17 mouse cellular contexts compared by ENCODE assay signal in genomic region chr10:73782945-73783344, GRCm38 (mm10).
DNase-seq lines count a peak whose midpoint lies in the region; ATAC-seq and TF ChIP-seq lines count a peak whose summit lies in the region.
"Had no signal": no experiment of that assay in that cellular context is flagged by ENCODE, and none has a peak within 500 bp of the region (broad histone marks: within the 10 kb centered on the region; RNA-seq: fewer than 3 reads in every experiment).

No protein-coding gene starts in this region.

- TF ChIP-seq POLR2A in lung, adult 2 months (IDR thresholded peaks at IDR 0.05; ENCODE audit: borderline replicate concordance, extremely low read depth, low read depth, low read length): no peak

- DNase-seq in cerebellum, postnatal 14 days: peak; percentile 4 to 9
- DNase-seq in lung, embryonic 14.5 days: peak; percentile 47
- DNase-seq in lung, adult 2 months: no peak
- DNase-seq in gastrocnemius, postnatal 10 days: peak; percentile 29
- DNase-seq in lung, postnatal 36 days: peak; percentile 19
- no peak for DNase-seq in layer of hippocampus, adult 9-11 months
- no peak for DNase-seq in urinary bladder, postnatal 10 days (ENCODE audit: low spot score)
- DNase-seq: adrenal gland, adult 2 months; cerebellum, adult 2 months; heart, postnatal 14 days; kidney, adult 11 months; kidney, postnatal 10 days had no signal

- TF ChIP-seq CTCF in lung, embryonic 14.5 days (IDR thresholded peaks at IDR 0.05; ENCODE audit: low read depth): no peak
- no peak for TF ChIP-seq CTCF in lung, adult 2 months (IDR thresholded peaks at IDR 0.05; ENCODE audit: insufficient read depth, low read length)

- H3K4me3 ChIP-seq in lung, embryonic 14.5 days (ENCODE audit: low read depth, low read length): no peak overlapping the region
- H3K4me3 ChIP-seq in lung, adult 2 months (replicated peaks; ENCODE audit: extremely low read depth, low read depth, low read length): no peak overlapping the region
- H3K4me3 ChIP-seq: embryonic facial prominence, embryonic 13.5 days; hindbrain, embryonic 15.5 days; limb, embryonic 15.5 days had no signal

- no peak overlapping the region for H3K4me2 ChIP-seq in lung, embryonic 14.5 days
- H3K4me2 ChIP-seq: embryonic facial prominence, embryonic 13.5 days; heart, embryonic 11.5 days; hindbrain, embryonic 15.5 days; limb, embryonic 15.5 days had no signal

- 45% methylated on average over 4 of the region's 4 CpGs for WGBS in lung, embryonic 14.5 days
- WGBS in lung, adult 2 months: 46% methylated on average over 4 of the region's 4 CpGs

- H3K9ac ChIP-seq in lung, embryonic 14.5 days: no peak overlapping the region
- H3K9ac ChIP-seq: embryonic facial prominence, embryonic 13.5 days; hindbrain, embryonic 15.5 days; limb, embryonic 15.5 days had no signal

- no peaks in the 10 kb centered on the region for H3K27me3 ChIP-seq in lung, embryonic 14.5 days (ENCODE audit: insufficient read depth, low read length)
- H3K27me3 ChIP-seq: embryonic facial prominence, embryonic 13.5 days; hindbrain, embryonic 15.5 days; limb, embryonic 15.5 days had no signal

- no peaks in the 10 kb centered on the region for H3K36me3 ChIP-seq in lung, embryonic 14.5 days (ENCODE audit: insufficient read depth)
- H3K36me3 ChIP-seq: embryonic facial prominence, embryonic 13.5 days; hindbrain, embryonic 15.5 days; limb, embryonic 15.5 days had no signal

- H3K4me1 ChIP-seq in lung, embryonic 14.5 days (ENCODE audit: insufficient read depth): no peaks in the 10 kb centered on the region
- H3K4me1 ChIP-seq in lung, adult 2 months (ENCODE audit: control insufficient read depth, insufficient read depth, low read length): no peaks in the 10 kb centered on the region
- H3K4me1 ChIP-seq: embryonic facial prominence, embryonic 13.5 days; limb, embryonic 15.5 days had no signal

- ATAC-seq in cerebellum, adult (ENCODE audit: insufficient number of reproducible peaks, low FRiP score, low TSS enrichment): no peak
- ATAC-seq in lung, embryonic 14.5 days (ENCODE audit: insufficient read depth): no peak

- no peaks in the 10 kb centered on the region for H3K9me3 ChIP-seq in lung, embryonic 14.5 days (ENCODE audit: low read depth, low read length)
- H3K9me3 ChIP-seq: embryonic facial prominence, embryonic 13.5 days; hindbrain, embryonic 15.5 days; limb, embryonic 15.5 days had no signal

- no peak overlapping the region for H3K27ac ChIP-seq in lung, embryonic 14.5 days (ENCODE audit: low read depth)
- H3K27ac ChIP-seq: embryonic facial prominence, embryonic 13.5 days; hindbrain, embryonic 15.5 days; limb, embryonic 15.5 days had no signal

Comparison
In these comparisons a context has a peak if more than half of its experiments do, and no peak if none do; other contexts are left out.
1. DNase-seq: peak in cerebellum, postnatal 14 days (2 of 2), lung, embryonic 14.5 days (single experiment), gastrocnemius, postnatal 10 days (single experiment) and lung, postnatal 36 days (single experiment); none in lung, adult 2 months (single experiment), layer of hippocampus, adult 9-11 months (single experiment) and urinary bladder, postnatal 10 days (single experiment).